Mouse (Mus musculus) limb, embryonic 15.5 days (tissue): Measurements from ENCODE around the gene Snf8. TPM values are rescaled to one million over a fixed set of nuclear protein-coding genes. Genes with fewer than 3 reads are reported as not detected.

Experiments
- ATAC-seq: fragments of 200-750 bp; cut with Nextera tagmentation; 2 replicates; pipeline ENCODE4 v1.8.0; 2017; ENCODE audit warnings: low read depth, moderate TSS enrichment; ENCODE audit not compliant: insufficient number of reproducible peaks, low FRiP score, low TSS enrichment
- H3K27ac ChIP-seq: fragments of 300-500 bp; sonication (generic); 2 replicates; pipeline ENCODE4 v1.5.1; 2015; ENCODE audit warnings: moderate library complexity, mild to moderate bottlenecking, inconsistent platforms
- H3K27me3 ChIP-seq: fragments of 300-500 bp; sonication (generic); 2 replicates; pipeline ENCODE4 v1.6.1; 2015; ENCODE audit warnings: inconsistent platforms
- H3K36me3 ChIP-seq: fragments of 300-500 bp; sonication (generic); 2 replicates; pipeline ENCODE4 v1.6.1; 2015; ENCODE audit warnings: inconsistent platforms
- H3K4me1 ChIP-seq: fragments of 300-500 bp; sonication (generic); 2 replicates; pipeline ENCODE4 v1.6.1; 2015; ENCODE audit warnings: inconsistent platforms
- H3K4me2 ChIP-seq: fragments of 300-500 bp; sonication (generic); 2 replicates; pipeline ENCODE4 v1.6.1; 2015; ENCODE audit warnings: mild to moderate bottlenecking, inconsistent platforms
- H3K4me3 ChIP-seq: fragments of 300-500 bp; sonication (generic); 2 replicates; pipeline ENCODE4 v1.5.1; 2015; ENCODE audit warnings: mild to moderate bottlenecking, inconsistent platforms
- H3K9ac ChIP-seq: fragments of 300-500 bp; sonication (generic); 2 replicates; pipeline ENCODE4 v1.6.1; 2015; ENCODE audit warnings: inconsistent platforms
- H3K9me3 ChIP-seq: fragments of 300-500 bp; sonication (generic); 2 replicates; pipeline ENCODE4 v1.6.1; 2016; ENCODE audit warnings: inconsistent platforms
- WGBS: fragments of 180-500 bp; shearing (Covaris S2); methylation state at CpG from one replicate; pipeline ENCODE4 v1.1.7; 2015; 5-methylcytosine and 5-hydroxymethylcytosine counted together
- polyA plus RNA-seq: library from polyadenylated mRNA; unstranded; fragments of >200 nt; fragmentation: Nextera tagmentation; extraction: Ambion mirVana; gene quantifications from 2 replicates; pipeline ENCODE4 v1.2.1, GENCODE M21; 2015

Gene Snf8
- polyA plus RNA-seq, 1 experiment from 2014 or later: 99.0 TPM

DNA sequence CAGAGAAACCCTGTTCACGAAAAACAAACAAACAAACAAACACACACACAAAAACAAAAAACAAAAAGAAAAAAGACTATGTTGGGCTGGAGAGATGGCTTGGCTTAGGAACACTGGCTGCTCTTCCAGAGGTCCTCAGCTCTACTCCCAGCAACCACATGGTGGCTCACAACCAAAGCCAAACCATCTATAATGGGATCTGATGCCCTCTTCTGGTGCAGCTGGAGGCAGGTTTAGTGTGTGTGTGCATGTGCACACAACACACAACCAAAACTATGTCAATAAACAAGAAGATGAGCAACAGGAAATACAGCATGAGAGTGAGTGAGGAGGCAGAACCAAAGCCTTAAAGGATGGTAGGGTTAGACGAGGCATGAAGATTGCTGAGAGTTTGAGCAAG lies 3.0 kb upstream of the Snf8 start:
- ATAC-seq: no peak
- H3K9ac ChIP-seq: no peak overlapping the region
- WGBS: 77% methylated on average over 2 of the region's 2 CpGs
- H3K27me3 ChIP-seq: 0 out of 2 replicates have a peak, but pooled peaks cover 5% of the 10 kb centered on the region
- H3K27ac ChIP-seq: no peak overlapping the region
- no peak overlapping the region for H3K4me2 ChIP-seq
- H3K4me1 ChIP-seq: peaks cover 8% of the 10 kb centered on the region
- no peaks in the 10 kb centered on the region for H3K9me3 ChIP-seq
- no peak overlapping the region for H3K4me3 ChIP-seq
- no peaks in the 10 kb centered on the region for H3K36me3 ChIP-seq

- no peak overlapping the region for H3K27ac ChIP-seq
- 91% methylated on average over 3 of the region's 3 CpGs for WGBS
- peaks cover 8% of the 10 kb centered on the region for H3K4me1 ChIP-seq
- no peaks in the 10 kb centered on the region for H3K36me3 ChIP-seq
- H3K9me3 ChIP-seq: no peaks in the 10 kb centered on the region
- no peak overlapping the region for H3K4me3 ChIP-seq
- ATAC-seq: no peak
- no peak overlapping the region for H3K9ac ChIP-seq
- H3K27me3 ChIP-seq: 0 out of 2 replicates have a peak, but pooled peaks cover 5% of the 10 kb centered on the region
- H3K4me2 ChIP-seq: no peak overlapping the region
Measured at GRCm38 (mm10) chr11:96033264-96033663, 1.4 kb upstream of the Snf8 start.

GRCm38 (mm10) chr11:96034116-96034515 lies 569 bp upstream of the Snf8 start:
- peak overlapping the region; percentile 73 for H3K4me2 ChIP-seq
- peaks cover 8% of the 10 kb centered on the region for H3K4me1 ChIP-seq
- WGBS: 42% methylated on average over 8 of the region's 8 CpGs
- H3K9me3 ChIP-seq: no peaks in the 10 kb centered on the region
- peak overlapping the region; percentile 83 for H3K4me3 ChIP-seq
- H3K9ac ChIP-seq: peak overlapping the region; percentile 66
- no peak for ATAC-seq
- no peak overlapping the region; the same call in 1 of the 2 replicates for H3K27ac ChIP-seq
- H3K36me3 ChIP-seq: peaks cover 8% of the 10 kb centered on the region
- 0 out of 2 replicates have a peak, but pooled peaks cover 5% of the 10 kb centered on the region for H3K27me3 ChIP-seq

DNA sequence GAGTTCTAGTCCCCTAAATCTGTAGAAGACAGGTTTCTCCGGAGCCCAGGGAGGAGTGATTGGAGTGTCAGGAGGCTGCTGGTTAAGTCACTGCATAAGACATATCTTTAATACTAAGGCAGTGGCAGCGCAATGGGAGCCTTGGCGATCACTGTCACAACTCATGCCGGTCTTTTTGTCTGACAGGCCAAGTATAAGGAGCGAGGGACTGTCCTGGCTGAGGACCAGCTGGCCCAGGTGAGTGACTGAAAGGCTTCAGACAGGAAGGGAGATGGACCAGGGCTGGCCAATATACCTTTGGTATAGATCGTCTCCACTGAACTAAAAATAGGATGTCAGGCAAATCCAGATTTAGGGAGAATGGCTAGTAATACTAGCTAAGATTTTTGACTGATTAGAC lies 448 bp downstream of the Snf8 start:
- H3K27ac ChIP-seq: no peak overlapping the region
- H3K9ac ChIP-seq: peak overlapping the region; percentile 66
- 8% methylated on average over 6 of the region's 6 CpGs for WGBS

DNA sequence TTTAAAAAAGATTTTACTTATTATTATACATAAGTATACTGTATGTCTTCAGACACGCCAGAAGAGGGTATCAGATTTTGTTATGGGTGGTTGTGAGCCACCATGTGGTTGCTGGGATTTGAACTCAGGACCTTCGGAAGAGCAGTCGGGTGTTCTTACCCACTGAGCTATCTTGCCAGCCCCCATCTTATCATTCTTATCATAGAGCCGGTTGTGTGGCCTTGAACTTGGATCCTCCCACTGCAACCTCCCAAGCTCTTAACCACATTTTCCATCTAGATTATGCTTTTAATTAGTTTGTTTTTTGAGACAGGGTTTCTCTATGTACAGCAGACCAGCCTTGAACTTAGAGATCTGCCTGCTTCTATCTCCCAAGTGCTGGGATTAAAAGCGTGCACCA lies 2.8 kb downstream of the Snf8 start:
- no peaks in the 10 kb centered on the region for H3K9me3 ChIP-seq
- no peak overlapping the region for H3K4me2 ChIP-seq
- peaks cover 8% of the 10 kb centered on the region for H3K4me1 ChIP-seq
- H3K9ac ChIP-seq: no peak overlapping the region
- H3K27ac ChIP-seq: no peak overlapping the region
- no peak for ATAC-seq
- H3K4me3 ChIP-seq: no peak overlapping the region
- H3K27me3 ChIP-seq: no peaks in the 10 kb centered on the region
- H3K36me3 ChIP-seq: peaks cover 21% of the 10 kb centered on the region
- 91% methylated on average over 5 of the region's 5 CpGs for WGBS

More for the DNA sequence above, 448 bp downstream of the Snf8 start:
- Histone ChIP-seq H3K36me3 (peaks cover 12% of the 10 kb centered on the region), H3K9me3 (no peaks in the 10 kb centered on the region), H3K4me3 (peak overlapping the region; percentile 83), H3K27me3 (0 out of 2 replicates have a peak, but pooled peaks cover 5% of the 10 kb centered on the region), H3K4me2 (peak overlapping the region; percentile 73), H3K4me1 (peaks cover 8% of the 10 kb centered on the region)
- no peak for ATAC-seq

GRCm38 (mm10) chr11:96038560-96038959 lies 3.9 kb downstream of the Snf8 start:
- 100% methylated on average over 1 of the region's 1 CpGs for WGBS
- no peak for ATAC-seq
- H3K9me3 ChIP-seq: no peaks in the 10 kb centered on the region

DNA sequence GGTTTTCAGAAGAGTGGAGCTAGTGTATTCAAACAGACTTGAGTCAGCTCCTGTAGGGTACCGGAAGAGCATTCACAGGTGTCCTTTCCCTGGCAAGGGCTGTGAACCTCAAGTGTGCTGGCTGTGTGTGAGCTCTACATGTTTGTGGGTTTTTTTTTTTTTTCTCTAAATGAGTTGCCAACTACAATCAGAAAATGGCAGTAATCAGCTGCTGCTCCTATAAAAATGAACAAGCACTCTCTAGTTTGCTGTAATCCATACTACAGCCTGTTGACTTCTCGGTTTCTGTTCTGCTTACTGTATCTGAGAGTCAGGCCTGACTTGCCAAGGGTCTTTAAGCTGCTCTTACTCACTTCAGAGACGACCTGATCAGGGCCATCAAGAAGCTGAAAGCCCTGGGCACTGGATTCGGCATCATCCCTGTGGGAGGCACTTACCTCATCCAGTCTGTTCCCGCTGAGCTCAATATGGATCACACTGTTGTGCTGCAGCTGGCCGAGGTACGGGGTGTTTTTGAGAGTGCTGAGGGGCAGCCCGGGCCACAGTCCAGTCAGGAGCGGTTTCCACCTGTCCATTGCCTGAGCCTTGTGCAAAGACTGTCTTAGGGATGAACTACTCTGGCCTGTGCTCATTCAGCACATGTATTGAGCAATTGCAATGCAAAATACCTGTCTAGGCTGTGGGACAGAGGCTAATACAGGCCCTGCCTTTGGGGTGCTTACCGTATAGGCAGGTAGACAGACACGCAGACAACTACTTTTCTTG lies 10.3 kb downstream of the Snf8 start:
- Histone ChIP-seq H3K36me3 (peaks cover 65% of the 10 kb centered on the region), H3K9ac (no peak overlapping the region)
- WGBS: 85% methylated on average over 11 of the region's 11 CpGs

More at GRCm38 (mm10) chr11:96038560-96038959, 3.9 kb downstream of the Snf8 start:
- Histone ChIP-seq H3K9ac (no peak overlapping the region), H3K36me3 (peaks cover 28% of the 10 kb centered on the region), H3K4me2 (no peak overlapping the region), H3K27me3 (no peaks in the 10 kb centered on the region), H3K27ac (no peak overlapping the region), H3K4me1 (peaks cover 8% of the 10 kb centered on the region), H3K4me3 (no peak overlapping the region)

DNA sequence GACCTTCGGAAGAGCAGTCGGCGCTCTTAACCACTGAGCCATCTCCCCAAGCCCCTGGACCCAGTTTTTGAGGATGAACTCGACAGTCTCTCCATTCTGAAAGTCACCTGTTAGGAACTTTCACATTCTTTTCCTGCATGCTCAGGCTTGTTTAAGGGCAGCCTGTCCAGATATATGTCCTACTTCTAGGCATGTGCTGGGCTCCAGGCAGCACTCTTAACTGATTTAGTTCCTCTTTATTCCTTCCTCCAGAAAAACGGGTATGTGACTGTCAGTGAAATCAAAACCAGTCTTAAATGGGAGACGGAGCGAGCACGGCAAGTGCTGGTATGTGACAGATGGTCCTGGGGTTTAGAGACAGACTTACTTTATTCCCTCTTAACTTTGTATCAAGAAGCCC lies 11.3 kb downstream of the Snf8 start:
- no peak overlapping the region for H3K27ac ChIP-seq
- 68% methylated on average over 8 of the region's 8 CpGs for WGBS
- ATAC-seq: no peak

More for the DNA sequence above, 10.3 kb downstream of the Snf8 start:
- Histone ChIP-seq H3K4me1 (no peaks in the 10 kb centered on the region), H3K4me2 (no peak overlapping the region), H3K4me3 (no peak overlapping the region), H3K27me3 (no peaks in the 10 kb centered on the region), H3K9me3 (no peaks in the 10 kb centered on the region), H3K27ac (no peak overlapping the region)
- ATAC-seq: no peak

DNA sequence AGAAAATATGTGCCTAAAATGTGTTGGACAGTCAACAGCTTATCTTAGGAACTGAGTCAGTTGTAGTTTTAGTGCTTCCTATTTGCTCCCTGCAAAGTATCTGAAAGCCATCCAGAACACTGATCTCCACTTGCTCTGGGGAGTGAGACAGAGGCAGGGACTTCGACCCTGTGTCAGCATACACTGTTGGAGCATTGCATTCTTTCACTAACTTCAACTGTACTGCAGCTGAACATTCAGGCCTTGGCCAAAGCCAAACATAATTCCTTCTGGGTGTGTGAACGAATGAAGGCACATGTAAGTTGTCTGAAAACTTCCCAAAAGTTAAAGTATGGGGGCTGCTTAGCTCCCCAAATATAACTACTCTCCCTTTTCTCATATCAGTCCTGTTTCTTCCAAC lies 12.1 kb downstream of the Snf8 start:
- 74% methylated on average over 2 of the region's 2 CpGs for WGBS
- Histone ChIP-seq H3K36me3 (peaks cover 75% of the 10 kb centered on the region), H3K4me1 (no peaks in the 10 kb centered on the region), H3K4me3 (no peak overlapping the region), H3K9me3 (no peaks in the 10 kb centered on the region), H3K27me3 (no peaks in the 10 kb centered on the region), H3K27ac (peak overlapping the region; percentile 13; the same call in 1 of the 2 replicates), H3K4me2 (no peak overlapping the region), H3K9ac (no peak overlapping the region)
- ATAC-seq: no peak

More for the DNA sequence above, 11.3 kb downstream of the Snf8 start:
- no peaks in the 10 kb centered on the region for H3K9me3 ChIP-seq
- H3K9ac ChIP-seq: no peak overlapping the region
- H3K4me3 ChIP-seq: no peak overlapping the region
- H3K27me3 ChIP-seq: no peaks in the 10 kb centered on the region
- no peak overlapping the region for H3K4me2 ChIP-seq
- H3K36me3 ChIP-seq: peaks cover 71% of the 10 kb centered on the region
- H3K4me1 ChIP-seq: no peaks in the 10 kb centered on the region

DNA sequence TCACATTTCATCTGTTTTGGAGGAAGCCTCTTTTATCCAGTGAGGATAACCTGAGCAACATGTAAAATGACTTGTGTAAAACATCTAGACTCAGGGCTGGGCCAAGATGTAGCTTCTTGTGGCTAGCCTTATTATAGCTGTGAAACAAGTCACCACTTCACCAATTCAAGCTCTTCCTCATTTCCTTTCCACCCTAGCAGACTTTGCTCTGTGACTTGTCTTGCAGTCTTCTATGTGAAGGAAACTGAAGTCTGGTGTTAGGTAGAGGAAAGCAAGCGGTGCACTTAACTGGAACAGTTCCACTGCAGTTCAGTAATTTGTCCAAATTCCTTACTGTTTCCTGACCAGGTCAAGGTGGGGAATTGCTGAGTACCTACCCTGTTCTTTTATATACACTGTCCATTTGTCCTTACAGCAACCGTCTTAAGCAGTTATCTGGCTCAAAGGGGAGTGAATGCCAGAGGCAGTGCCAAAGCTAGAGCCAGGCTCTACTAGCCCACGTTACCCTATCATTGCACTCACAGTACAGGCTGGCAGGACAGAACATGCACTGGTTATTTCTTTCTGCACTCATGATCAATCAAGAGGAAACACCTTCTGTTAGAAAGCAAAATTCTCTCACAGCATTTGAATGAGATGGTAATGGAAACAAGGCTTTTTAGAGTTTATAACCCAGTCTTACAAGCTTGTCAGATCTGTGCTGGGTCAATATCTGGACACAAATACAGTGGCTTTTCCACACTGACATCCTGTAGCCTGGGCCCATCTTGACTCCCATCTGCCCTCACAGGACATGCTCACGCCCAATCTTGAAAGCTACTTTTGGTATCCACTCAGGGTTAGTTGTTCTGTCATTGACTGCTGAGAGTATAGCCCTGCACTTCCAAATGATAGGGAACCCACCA lies 13.0 kb downstream of the Snf8 start:
- Histone ChIP-seq H3K36me3 (peaks cover 83% of the 10 kb centered on the region), H3K4me3 (no peak overlapping the region), H3K27ac (peak overlapping the region; percentile 3; the same call in 1 of the 2 replicates), H3K4me1 (no peaks in the 10 kb centered on the region), H3K27me3 (no peaks in the 10 kb centered on the region), H3K9me3 (no peaks in the 10 kb centered on the region), H3K4me2 (no peak overlapping the region), H3K9ac (no peak overlapping the region)
- no peak for ATAC-seq
- 76% methylated on average over 4 of the region's 4 CpGs for WGBS

DNA sequence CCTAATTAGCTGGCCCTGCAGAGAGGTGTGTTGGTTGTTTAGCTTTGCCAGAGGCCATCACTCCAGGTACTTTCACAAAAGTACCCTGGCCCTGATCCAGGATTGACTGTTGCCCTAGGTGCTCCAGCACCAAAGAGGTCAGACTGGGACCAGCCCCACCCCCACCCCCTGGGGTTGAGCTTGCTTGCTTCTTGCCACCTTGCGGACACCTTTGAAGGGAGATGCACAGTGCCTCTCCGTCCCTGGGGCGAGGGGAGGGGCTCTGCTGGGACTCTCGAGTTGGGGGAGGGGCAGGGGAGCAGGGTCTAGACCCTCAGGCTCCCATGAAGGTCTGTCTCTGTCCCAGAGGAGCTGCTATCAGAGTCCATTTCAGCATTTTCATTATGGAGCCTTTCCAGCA lies 15.3 kb downstream of the Snf8 start:
- Histone ChIP-seq H3K9me3 (no peaks in the 10 kb centered on the region), H3K4me2 (no peak overlapping the region), H3K4me3 (no peak overlapping the region), H3K27me3 (no peaks in the 10 kb centered on the region), H3K27ac (no peak overlapping the region), H3K4me1 (no peaks in the 10 kb centered on the region), H3K36me3 (peaks cover 84% of the 10 kb centered on the region), H3K9ac (no peak overlapping the region)
- WGBS: 79% methylated on average over 4 of the region's 4 CpGs
- ATAC-seq: no peak

GRCm38 (mm10) chr11:96050854-96051253 lies 16.2 kb downstream of the Snf8 start:
- no peak overlapping the region for H3K27ac ChIP-seq
- ATAC-seq: no peak
- H3K4me3 ChIP-seq: no peak overlapping the region
- H3K9ac ChIP-seq: no peak overlapping the region
- H3K27me3 ChIP-seq: no peaks in the 10 kb centered on the region
- peaks cover 84% of the 10 kb centered on the region for H3K36me3 ChIP-seq
- no peaks in the 10 kb centered on the region for H3K4me1 ChIP-seq
- 94% methylated on average over 3 of the region's 3 CpGs for WGBS
- H3K9me3 ChIP-seq: no peaks in the 10 kb centered on the region
- no peak overlapping the region for H3K4me2 ChIP-seq
